Mouse (Mus musculus) kidney, adult 10 weeks (tissue): ENCODE measurements around the gene Tas2r110. TPM values are rescaled to one million over a fixed set of nuclear protein-coding genes. Genes with fewer than 3 reads are reported as not detected.

ENCODE experiments used
- polyA plus RNA-seq: library from polyadenylated mRNA; stranded (reverse); fragments of 350-450 nt; fragmentation: Illumina TruSeq; extraction: RNeasy Lipid Tissue Mini Kit (QIAGEN cat#74804); gene quantifications from one replicate; pipeline ENCODE4 v1.2.3, GENCODE M21; 2014; ENCODE audit warnings: low read depth, low replicate concordance

Tas2r110 gene
- not detected for polyA plus RNA-seq

GRCm38 (mm10) chr6:132867708-132868107, at the start of gene Tas2r110:
TSS of gene Tas2r110 (plus strand) at chr6:132868008.

GRCm38 (mm10) chr6:132846842-132847241, 21.0 kb upstream of the Tas2r110 start, which contains the start of gene Tas2r123:
TSS of gene Tas2r123 (plus strand) at chr6:132847142.

GRCm38 (mm10) chr6:132855138-132855537, 12.7 kb upstream of the Tas2r110 start, which contains the start of gene Tas2r116:
TSS of gene Tas2r116 (plus strand) at chr6:132855438.

GRCm38 (mm10) chr6:132892711-132893110, 24.9 kb downstream of the Tas2r110 start, which contains the start of gene Tas2r113:
TSS of gene Tas2r113 (plus strand) at chr6:132893011.

GRCm38 (mm10) chr6:132909351-132909750, 41.5 kb downstream of the Tas2r110 start, which contains the start of gene Tas2r125:
TSS of gene Tas2r125 (plus strand) at chr6:132909651.

Other genes starting within 250 kb of the Tas2r110 start
- gene A630073D07Rik, start 216.5 kb upstream of the Tas2r110 start, polyA plus RNA-seq = not detected
- not detected for gene Tas2r120, start 211.1 kb upstream of the Tas2r110 start, polyA plus RNA-seq
- gene Tas2r121, start 167.0 kb upstream of the Tas2r110 start, polyA plus RNA-seq = not detected
- gene Tas2r122, start 156.1 kb upstream of the Tas2r110 start, polyA plus RNA-seq = not detected
- gene Tas2r115, start 130.0 kb upstream of the Tas2r110 start, polyA plus RNA-seq = not detected
- not detected for gene Tas2r124, start 113.3 kb upstream of the Tas2r110 start, polyA plus RNA-seq
- gene Tas2r102, start 105.9 kb upstream of the Tas2r110 start, polyA plus RNA-seq = not detected
- gene Tas2r136, start 89.8 kb upstream of the Tas2r110 start, polyA plus RNA-seq = not detected
- gene Tas2r117, start 65.2 kb upstream of the Tas2r110 start, polyA plus RNA-seq = not detected
- not detected for gene Tas2r123, start 20.9 kb upstream of the Tas2r110 start, polyA plus RNA-seq
- gene Tas2r116, start 12.6 kb upstream of the Tas2r110 start, polyA plus RNA-seq = not detected
- gene Tas2r113, start 25.0 kb downstream of the Tas2r110 start, polyA plus RNA-seq = not detected
- not detected for gene Tas2r125, start 41.6 kb downstream of the Tas2r110 start, polyA plus RNA-seq
- gene Tas2r129, start 83.1 kb downstream of the Tas2r110 start, polyA plus RNA-seq = not detected
- not detected for gene Tas2r131, start 89.9 kb downstream of the Tas2r110 start, polyA plus RNA-seq
- not detected for gene Tas2r109, start 113.0 kb downstream of the Tas2r110 start, polyA plus RNA-seq
- not detected for gene Tas2r103, start 169.1 kb downstream of the Tas2r110 start, polyA plus RNA-seq
- not detected for gene Tas2r140, start 187.8 kb downstream of the Tas2r110 start, polyA plus RNA-seq
- 300 TPM for gene Smim10l1, start 236.9 kb downstream of the Tas2r110 start, polyA plus RNA-seq